Mouse (Mus musculus) midbrain, embryonic 12.5 days (tissue): ENCODE measurements at regions not wholly inside any gene's neighbourhood (a gene's known extent, or its start where the extent isn't known, plus 50 kb on each side); places are given as distances from the start of the nearest gene placed in this dataset.
"Not testable (repeated sequence)": the region's sequence is repeated elsewhere in the genome, so short reads cannot be mapped to it uniquely, and the experiment has no call there.

Source experiments
- ATAC-seq: fragments of 200-750 bp; cut with Nextera tagmentation; 2 replicates; pipeline ENCODE4 v1.8.0; 2017; ENCODE audit warnings: low read depth, moderate TSS enrichment, moderate library complexity; ENCODE audit not compliant: low FRiP score
- H3K27ac ChIP-seq: fragments of 300-500 bp; sonication (generic); replicated peaks from 2 replicates; pipeline ENCODE4 v1.5.1; 2016; ENCODE audit warnings: mild to moderate bottlenecking
- H3K27me3 ChIP-seq: fragments of 300-500 bp; sonication (generic); 2 replicates; pipeline ENCODE4 v1.6.1; 2016; ENCODE audit warnings: mild to moderate bottlenecking
- H3K36me3 ChIP-seq: fragments of 300-500 bp; sonication (generic); 2 replicates; pipeline ENCODE4 v1.6.1; 2016
- H3K4me1 ChIP-seq: fragments of 300-500 bp; sonication (generic); 2 replicates; pipeline ENCODE4 v1.6.1; 2016
- H3K4me2 ChIP-seq: fragments of 300-500 bp; sonication (generic); replicated peaks from 2 replicates; pipeline ENCODE4 v1.6.1; 2016; ENCODE audit warnings: mild to moderate bottlenecking, moderate library complexity
- H3K4me3 ChIP-seq: fragments of 300-500 bp; sonication (generic); 2 replicates; pipeline ENCODE4 v1.5.1; 2016; ENCODE audit warnings: mild to moderate bottlenecking
- H3K9ac ChIP-seq: fragments of 300-500 bp; sonication (generic); replicated peaks from 2 replicates; pipeline ENCODE4 v1.6.1; 2016; ENCODE audit warnings: mild to moderate bottlenecking, moderate library complexity
- H3K9me3 ChIP-seq: fragments of 300-500 bp; sonication (generic); 2 replicates; pipeline ENCODE4 v1.6.1; 2016; ENCODE audit warnings: mild to moderate bottlenecking
- WGBS: fragments of 180-500 bp; shearing (Covaris S2); methylation state at CpG from one replicate; pipeline ENCODE4 v1.1.7; 2016; 5-methylcytosine and 5-hydroxymethylcytosine counted together

DNA sequence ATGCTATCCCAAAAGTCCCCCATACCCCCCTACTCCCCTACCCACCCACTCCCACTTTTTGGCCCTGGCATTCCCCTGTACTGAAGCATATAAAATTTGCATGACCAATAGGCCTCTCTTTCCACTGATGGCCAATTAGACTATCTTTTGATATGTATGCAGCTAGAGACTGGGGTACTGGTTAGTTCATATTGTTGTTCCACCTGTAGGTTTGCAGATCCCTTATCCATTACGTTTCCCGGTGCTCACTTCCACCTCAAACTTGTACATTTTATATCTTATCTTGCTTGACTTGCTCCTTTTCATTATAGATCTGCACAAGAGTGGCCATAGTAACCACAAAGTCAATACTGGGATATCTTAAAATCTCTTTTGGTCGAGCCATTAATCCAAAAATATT lies 2329.9 kb upstream of the Aga start:
- not testable (repeated sequence) for H3K4me2 ChIP-seq, H3K4me1 ChIP-seq, H3K9me3 ChIP-seq, H3K4me3 ChIP-seq, H3K27me3 ChIP-seq, H3K9ac ChIP-seq, H3K27ac ChIP-seq, H3K36me3 ChIP-seq, ATAC-seq
- WGBS = 93% methylated on average over 3 of the region's 3 CpGs

- H3K4me2 ChIP-seq = no peak overlapping the region
- no peaks in the 10 kb centered on the region for H3K36me3 ChIP-seq
- no peak overlapping the region for H3K27ac ChIP-seq
- WGBS = 80% methylated on average over 1 of the region's 1 CpGs
- H3K9ac ChIP-seq = no peak overlapping the region
- H3K4me1 ChIP-seq = no peaks in the 10 kb centered on the region
- no peak overlapping the region for H3K4me3 ChIP-seq
- no peak for ATAC-seq
- no peaks in the 10 kb centered on the region for H3K27me3 ChIP-seq
- H3K9me3 ChIP-seq = no peaks in the 10 kb centered on the region
Measured at GRCm38 (mm10) chr8:51170123-51170522, 2326.4 kb upstream of the Tenm3 start.

DNA sequence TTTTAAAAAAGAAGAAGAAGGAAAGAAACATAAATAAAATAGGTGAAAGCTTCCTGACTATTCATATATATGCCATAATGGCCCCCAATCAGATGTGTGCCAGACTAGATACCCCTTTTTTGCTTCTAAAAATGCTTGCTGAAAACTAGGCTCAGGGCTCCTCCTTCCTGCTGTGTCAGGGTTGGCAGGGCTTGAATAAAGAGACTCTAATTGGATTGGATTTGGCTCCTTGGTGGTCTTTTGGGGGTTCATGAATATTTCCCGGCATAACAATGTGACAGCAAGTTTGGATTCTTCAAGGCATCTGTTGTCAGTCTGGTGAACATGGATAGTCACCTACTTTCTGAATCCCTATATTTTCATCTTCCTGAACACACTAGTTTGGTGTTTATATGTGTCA lies 2301.6 kb upstream of the Tenm3 start:
- Histone ChIP-seq H3K9ac (no peak overlapping the region), H3K27me3 (no peaks in the 10 kb centered on the region), H3K4me3 (no peak overlapping the region), H3K36me3 (no peaks in the 10 kb centered on the region), H3K4me1 (no peaks in the 10 kb centered on the region), H3K4me2 (no peak overlapping the region), H3K27ac (no peak overlapping the region), H3K9me3 (no peaks in the 10 kb centered on the region)
- peak; percentile 80 for ATAC-seq
- 34% methylated on average over 1 of the region's 1 CpGs for WGBS

DNA sequence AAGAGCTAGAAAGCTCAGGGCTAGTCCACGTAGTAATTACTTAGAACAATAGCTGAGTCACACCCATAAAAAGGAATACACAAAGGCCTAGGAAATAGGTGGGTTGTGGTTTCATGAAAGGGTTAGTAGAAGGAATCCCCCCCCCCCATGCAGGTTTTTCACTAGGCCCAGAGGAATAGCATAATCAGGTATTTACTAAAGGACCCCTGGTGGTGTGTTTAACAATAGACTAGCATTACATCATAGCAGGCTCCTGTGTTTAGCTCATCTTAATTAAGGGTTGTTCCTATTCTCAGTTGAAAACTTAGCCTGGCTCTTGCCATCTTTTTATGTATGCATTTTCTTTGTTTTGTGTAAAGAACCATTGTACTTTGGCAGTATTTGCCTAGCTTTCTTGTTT lies 2281.7 kb upstream of the Tenm3 start:
- H3K4me3 ChIP-seq, H3K36me3 ChIP-seq, H3K9ac ChIP-seq, H3K9me3 ChIP-seq, H3K4me2 ChIP-seq, ATAC-seq, H3K4me1 ChIP-seq, H3K27me3 ChIP-seq, H3K27ac ChIP-seq: not testable (repeated sequence)
- WGBS = 50% methylated on average over 1 of the region's 1 CpGs
